Mouse (Mus musculus): ENCODE results near the gene Slc47a1.
"Not testable (repeated sequence)": the region's sequence is repeated elsewhere in the genome, so short reads cannot be mapped to it uniquely, and the experiment has no call there.

Gene Slc47a1

GRCm38 (mm10) chr11:61377881-61378613 is at the start of gene Slc47a1:
Gene Slc47a1, minus strand, starts transcription at chr11:61378345.
- DNase-seq (ENCODE audit: low spot score): peak; percentile 63

GRCm38 (mm10) chr11:61419253-61419652 is 41.1 kb upstream of the Slc47a1 start:
- no peak for DNase-seq (ENCODE audit: low spot score)

GRCm38 (mm10) chr11:61417945-61418551 is 39.9 kb upstream of the Slc47a1 start:
- DNase-seq (ENCODE audit: low spot score): peak; percentile 95

- DNase-seq (ENCODE audit: low spot score): not testable (repeated sequence)
Observed at GRCm38 (mm10) chr11:61416540-61416939, 38.4 kb upstream of the Slc47a1 start.

- no peak for DNase-seq (ENCODE audit: low spot score)
Observed at GRCm38 (mm10) chr11:61415444-61415843, 37.3 kb upstream of the Slc47a1 start.

GRCm38 (mm10) chr11:61414560-61414959 is 36.4 kb upstream of the Slc47a1 start:
- no peak for DNase-seq (ENCODE audit: low spot score)

GRCm38 (mm10) chr11:61413411-61413810 is 35.3 kb upstream of the Slc47a1 start:
- DNase-seq (ENCODE audit: low spot score): no peak

GRCm38 (mm10) chr11:61411809-61412208 is 33.7 kb upstream of the Slc47a1 start:
- no peak for DNase-seq (ENCODE audit: low spot score)

GRCm38 (mm10) chr11:61411221-61411620 is 33.1 kb upstream of the Slc47a1 start:
- no peak for DNase-seq (ENCODE audit: low spot score)

- DNase-seq (ENCODE audit: low spot score): peak; percentile 87
Observed at GRCm38 (mm10) chr11:61410129-61410528, 32.0 kb upstream of the Slc47a1 start.

GRCm38 (mm10) chr11:61409051-61409450 is 30.9 kb upstream of the Slc47a1 start:
- DNase-seq (ENCODE audit: low spot score): peak; percentile 32

- DNase-seq (ENCODE audit: low spot score): peak; percentile 83
Observed at GRCm38 (mm10) chr11:61408184-61409027, 30.3 kb upstream of the Slc47a1 start.

- peak; percentile 95 for DNase-seq (ENCODE audit: low spot score)
Observed at GRCm38 (mm10) chr11:61407638-61408183, 29.6 kb upstream of the Slc47a1 start.

- DNase-seq (ENCODE audit: low spot score): no peak
Observed at GRCm38 (mm10) chr11:61401794-61402193, 23.6 kb upstream of the Slc47a1 start.

GRCm38 (mm10) chr11:61400681-61401346 is 22.7 kb upstream of the Slc47a1 start:
- DNase-seq (ENCODE audit: low spot score): no peak

GRCm38 (mm10) chr11:61397423-61398043 is 19.4 kb upstream of the Slc47a1 start:
- DNase-seq (ENCODE audit: low spot score): not testable (repeated sequence)

- DNase-seq (ENCODE audit: low spot score): no peak
Observed at GRCm38 (mm10) chr11:61388936-61389335, 10.8 kb upstream of the Slc47a1 start.

GRCm38 (mm10) chr11:61388012-61388411 is 9.9 kb upstream of the Slc47a1 start:
- DNase-seq (ENCODE audit: low spot score): peak; percentile 57

- no peak for DNase-seq (ENCODE audit: low spot score)
Observed at GRCm38 (mm10) chr11:61387233-61387632, 9.1 kb upstream of the Slc47a1 start.

- no peak for DNase-seq (ENCODE audit: low spot score)
Observed at GRCm38 (mm10) chr11:61385725-61386124, 7.6 kb upstream of the Slc47a1 start.

- DNase-seq (ENCODE audit: low spot score): no peak
Observed at GRCm38 (mm10) chr11:61381272-61381671, 3.1 kb upstream of the Slc47a1 start.
